ENCODE assay signal across 21 mouse cellular contexts in genomic region chr10:69577729-69578061, GRCm38 (mm10).
"Had no signal": no experiment of that assay in that cellular context is flagged by ENCODE, and none has a peak within 500 bp of the region (broad histone marks: within the 10 kb centered on the region; RNA-seq: fewer than 3 reads in every experiment).

No protein-coding gene starts in this region.

- H3K27ac ChIP-seq: kidney, embryonic 15.5 days; limb, embryonic 12.5 days; limb, embryonic 15.5 days; liver, embryonic 14.5 days; macrophage; midbrain, embryonic 12.5 days; neural tube, embryonic 13.5 days; stomach, embryonic 15.5 days had no signal

- DNase-seq: kidney, adult 11 months; kidney, adult 8-10 months; kidney, postnatal 10 days; kidney, postnatal 36 days; left cerebral cortex, postnatal 4 days; liver, postnatal 0 days; lung, embryonic 14.5 days; lung, postnatal 10 days; retina, postnatal 1 day; right cerebral cortex, postnatal 25 days; spleen, adult 18-20 months; thymus, postnatal 36 days had no signal

- H3K4me3 ChIP-seq: kidney, embryonic 15.5 days; limb, embryonic 12.5 days; limb, embryonic 15.5 days; midbrain, embryonic 12.5 days; midbrain, embryonic 15.5 days; neural tube, embryonic 13.5 days; stomach, embryonic 15.5 days had no signal
